Mouse (Mus musculus) kidney, adult 11 months (tissue): ENCODE results near the gene Srgap1.

Source experiments
- DNase-seq: peaks from one replicate; pipeline ENCODE4 v3.0.0; 2022

Gene Srgap1

GRCm38 (mm10) chr10:121873063-121873489 lies 174.0 kb downstream of the Srgap1 start:
- DNase-seq, result peak; percentile 13

DNA sequence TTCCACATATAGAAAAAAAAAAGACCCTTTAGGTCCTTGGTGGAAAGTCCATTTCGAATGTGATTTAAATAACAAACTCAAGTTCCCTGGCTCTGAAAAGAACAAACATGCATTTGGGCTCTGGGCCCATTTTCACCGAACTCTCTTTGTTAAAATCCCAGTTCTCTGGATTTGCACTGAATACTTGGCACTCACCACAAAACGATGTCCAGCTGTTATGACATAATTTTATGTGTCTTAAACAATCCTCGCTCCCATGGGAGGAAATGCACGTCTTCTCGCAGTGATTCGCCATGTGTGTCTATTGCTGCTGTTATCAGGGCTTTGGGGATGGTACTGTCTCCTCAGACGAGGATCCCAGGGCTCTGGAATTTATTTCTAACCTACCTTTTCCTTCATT lies 177.2 kb downstream of the Srgap1 start:
- DNase-seq, result no peak

GRCm38 (mm10) chr10:121868255-121868654 lies 178.9 kb downstream of the Srgap1 start:
- no peak for DNase-seq

DNA sequence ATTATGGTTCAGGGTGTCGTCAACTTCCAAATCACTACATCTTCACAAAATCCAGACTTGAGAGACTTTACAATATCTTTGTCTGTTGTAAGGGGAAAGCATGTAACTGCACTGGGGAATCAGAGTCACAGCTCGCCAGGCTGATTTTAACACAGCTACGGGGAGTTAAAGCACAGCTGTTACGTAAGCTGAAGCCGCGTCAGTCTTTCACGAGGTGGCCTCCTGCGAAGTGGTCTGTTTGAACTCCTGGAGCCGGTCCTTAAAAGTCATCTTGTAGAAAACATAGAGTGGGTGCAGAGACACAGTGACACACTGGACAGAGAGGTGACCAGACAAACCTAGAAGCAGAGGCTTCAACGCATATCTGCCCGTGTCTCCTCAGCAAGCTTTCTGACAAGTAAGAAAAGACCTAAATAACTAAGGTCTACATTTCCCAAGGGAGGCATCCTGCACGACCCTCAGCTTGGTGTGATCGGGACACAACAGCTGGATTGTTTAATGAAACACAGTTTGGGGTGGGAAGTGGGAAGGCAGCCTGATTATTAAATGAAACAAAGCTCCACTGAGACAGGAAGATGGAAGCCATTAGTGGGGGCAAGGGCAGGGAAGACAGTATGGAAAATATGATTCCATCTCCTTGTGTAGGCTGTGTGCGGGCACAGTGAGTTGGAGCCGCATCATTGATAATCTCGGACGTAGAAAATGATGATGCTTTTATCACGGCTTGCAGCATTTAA lies 181.4 kb downstream of the Srgap1 start:
- DNase-seq, result no peak

DNA sequence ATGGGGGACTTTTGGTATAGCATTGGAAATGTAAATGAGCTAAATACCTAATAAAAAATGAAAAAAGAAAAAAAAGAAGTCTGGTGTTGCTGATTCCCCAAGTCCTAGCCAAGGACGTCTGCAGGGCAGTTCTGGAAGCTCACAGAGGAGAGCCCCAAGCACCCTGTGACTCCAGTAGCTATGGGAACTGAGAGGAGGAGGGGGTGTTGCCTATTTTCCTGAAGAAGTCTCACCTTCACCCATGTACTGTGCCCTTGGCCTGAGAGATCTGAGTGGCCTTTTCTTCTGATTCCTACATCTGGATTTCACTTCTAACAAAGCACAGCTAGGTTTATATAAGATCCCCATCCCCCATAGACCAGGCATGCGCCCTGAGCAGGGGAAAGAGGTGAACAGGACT lies 186.2 kb downstream of the Srgap1 start:
- no peak for DNase-seq

GRCm38 (mm10) chr10:121859803-121860571 lies 187.1 kb downstream of the Srgap1 start:
- peak; percentile 43 for DNase-seq

GRCm38 (mm10) chr10:121858911-121859310 lies 188.2 kb downstream of the Srgap1 start:
- DNase-seq, result no peak

GRCm38 (mm10) chr10:121858086-121858485 lies 189.0 kb downstream of the Srgap1 start:
- no peak for DNase-seq

GRCm38 (mm10) chr10:121855863-121856446 lies 191.2 kb downstream of the Srgap1 start:
- DNase-seq, result no peak

GRCm38 (mm10) chr10:121853385-121853808 lies 193.7 kb downstream of the Srgap1 start:
- no peak for DNase-seq

GRCm38 (mm10) chr10:121849496-121849895 lies 197.6 kb downstream of the Srgap1 start:
- DNase-seq, result no peak

- no peak for DNase-seq
Measured at GRCm38 (mm10) chr10:121845677-121846076, 201.4 kb downstream of the Srgap1 start.

DNA sequence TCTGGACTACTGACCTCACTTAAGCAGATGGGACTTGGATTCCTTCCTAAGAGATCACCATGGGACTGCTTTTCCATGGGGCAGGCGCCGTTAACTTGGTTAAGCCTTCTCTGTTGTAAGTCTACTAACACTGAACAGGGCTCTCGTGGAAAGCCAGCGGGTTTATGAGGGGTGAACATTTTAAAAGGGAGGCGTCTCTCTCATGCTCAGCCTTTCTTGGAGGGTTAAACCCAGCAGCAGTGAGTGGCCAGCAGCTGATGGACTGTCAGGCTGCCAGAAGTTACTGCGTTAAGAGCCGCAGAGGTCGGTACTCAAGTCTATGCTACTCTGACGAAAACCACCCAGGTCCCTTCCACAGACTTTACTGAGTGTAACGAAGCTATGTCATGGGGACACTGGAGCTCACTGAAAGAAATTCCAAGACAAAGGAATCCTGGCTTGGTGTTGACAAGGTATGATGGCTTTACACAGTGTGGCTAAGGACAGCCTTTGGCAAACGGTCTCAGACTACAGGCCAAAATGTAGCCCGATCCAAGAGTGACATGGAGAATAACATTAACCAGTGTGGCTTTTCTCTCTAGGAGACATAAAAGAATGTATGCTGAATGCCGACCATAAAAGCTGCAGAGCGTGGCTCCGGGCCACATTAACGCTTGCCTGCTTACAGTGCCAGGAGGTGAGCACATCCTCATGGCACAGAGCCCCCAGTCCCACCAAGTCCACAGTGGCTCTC lies 209.8 kb downstream of the Srgap1 start:
- peak; percentile 8 for DNase-seq

DNA sequence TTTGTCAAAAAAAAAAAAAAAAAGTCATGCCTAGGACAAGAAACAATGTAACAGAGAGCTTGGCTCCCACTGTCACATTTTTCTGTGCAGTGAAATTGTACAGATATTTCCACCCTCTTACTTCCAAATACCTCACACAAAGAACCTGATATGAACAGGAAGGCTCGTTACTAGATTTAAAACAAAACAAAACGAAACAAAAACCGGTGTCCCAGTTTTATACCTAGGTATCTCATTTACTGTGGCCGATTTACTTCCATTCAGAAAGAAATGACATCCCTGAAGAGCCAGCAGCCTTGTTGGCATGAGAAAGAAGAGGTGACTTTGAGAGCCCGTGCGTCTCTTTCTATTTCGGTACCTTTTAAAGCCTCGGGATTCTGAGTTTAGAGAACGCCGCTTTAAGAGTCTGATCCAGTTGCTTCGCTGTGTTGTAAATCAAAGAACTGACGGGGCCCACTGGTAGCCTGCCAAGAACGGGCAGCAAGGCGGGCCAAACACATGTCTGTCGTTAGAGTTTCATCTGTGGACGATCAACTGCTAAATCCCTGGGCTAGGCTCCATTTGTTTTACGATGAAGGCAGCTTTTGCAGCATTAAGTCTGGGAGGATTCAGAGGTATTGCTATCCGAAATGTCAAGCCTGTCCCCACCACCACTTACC lies 210.5 kb downstream of the Srgap1 start:
- DNase-seq, result peak; percentile 47

- no peak for DNase-seq
Measured at GRCm38 (mm10) chr10:121833443-121833842, 213.7 kb downstream of the Srgap1 start.

DNA sequence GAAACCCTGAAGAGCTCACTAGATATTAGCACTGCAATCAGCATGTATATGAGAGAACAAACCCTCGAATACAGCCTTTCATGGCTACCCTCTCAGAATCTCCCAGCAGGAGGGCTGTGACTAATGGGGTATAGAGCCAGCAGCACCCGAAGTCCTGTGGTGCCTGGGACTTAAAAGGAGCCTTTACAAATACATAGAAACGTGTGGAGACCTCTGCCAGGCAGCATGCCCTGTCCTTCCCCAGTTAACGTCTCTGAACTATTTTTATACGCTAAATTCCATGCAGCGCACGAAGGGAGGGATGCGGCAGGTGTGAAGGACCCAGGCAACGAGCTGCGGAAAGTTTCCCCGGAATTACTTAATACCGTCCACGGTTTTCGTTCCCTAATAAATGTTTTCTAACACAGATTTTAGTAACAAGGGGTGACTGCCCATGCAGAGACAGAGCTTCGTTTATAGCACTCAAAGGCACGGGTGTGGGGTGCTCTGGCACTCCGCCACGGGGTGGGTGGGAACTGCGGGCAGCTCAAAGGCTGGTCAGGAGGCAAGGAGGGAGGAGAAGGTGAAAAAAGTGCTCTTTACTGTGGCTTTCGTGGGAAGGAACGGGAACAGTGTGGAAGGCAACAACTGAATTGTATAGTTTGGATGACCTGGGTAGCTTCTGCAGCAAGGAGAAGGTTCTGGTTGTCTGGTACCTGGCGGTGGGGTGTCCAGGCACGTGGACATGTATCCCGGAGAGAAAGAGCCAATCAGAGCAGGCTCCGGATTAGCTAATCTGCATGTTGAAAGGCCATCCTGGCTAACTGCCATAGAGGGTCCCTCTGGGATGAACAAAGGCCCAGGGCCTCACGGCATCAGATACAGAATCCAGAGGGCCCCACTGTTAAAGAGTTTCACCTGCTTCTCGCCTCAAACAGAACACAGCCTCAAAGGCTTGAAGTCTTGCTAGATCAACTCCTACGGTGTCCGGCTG lies 216.5 kb downstream of the Srgap1 start:
- DNase-seq, result no peak

DNA sequence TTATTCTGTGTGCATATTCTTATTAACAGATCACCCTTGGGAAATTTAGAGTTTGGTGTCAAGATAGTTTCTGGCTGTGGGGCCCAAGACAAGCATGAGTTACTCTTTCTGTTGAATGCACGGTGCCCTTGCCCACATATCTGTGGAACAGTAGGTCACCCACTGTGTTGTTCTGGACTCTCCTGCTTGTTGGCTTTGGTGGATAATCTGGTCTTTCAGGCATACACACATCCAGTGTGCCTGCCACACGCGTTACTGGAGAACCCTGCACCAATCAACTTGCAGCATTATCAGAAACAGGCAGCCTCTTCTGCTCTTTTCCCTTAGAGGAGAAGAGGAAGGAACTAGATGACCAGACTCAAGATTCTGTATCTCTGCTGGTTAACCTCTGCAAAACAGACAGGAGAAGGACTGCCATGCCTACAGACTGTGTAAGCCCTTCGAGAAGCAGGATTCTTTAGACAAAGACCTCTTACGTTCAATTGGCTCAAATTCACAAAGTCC lies 217.3 kb downstream of the Srgap1 start:
- DNase-seq, result no peak

DNA sequence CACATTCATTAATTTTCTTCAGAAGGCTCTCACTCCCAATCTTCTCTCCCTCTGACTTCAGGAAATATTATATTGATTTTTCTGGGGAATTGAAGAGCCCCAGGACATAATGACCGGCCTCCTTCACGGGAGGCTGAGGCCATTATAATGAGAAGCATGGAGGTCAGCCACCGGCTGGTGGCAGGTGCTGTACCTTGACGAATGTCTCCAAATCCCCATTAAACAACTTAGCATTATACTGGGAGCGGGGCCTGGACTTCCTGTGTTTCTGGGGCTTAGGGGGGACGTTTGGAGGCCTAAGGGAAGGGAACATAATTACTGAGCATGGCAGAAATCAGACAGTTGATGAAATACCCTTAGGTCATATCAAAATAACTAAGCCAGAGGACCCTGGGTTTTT lies 218.1 kb downstream of the Srgap1 start:
- no peak for DNase-seq

DNA sequence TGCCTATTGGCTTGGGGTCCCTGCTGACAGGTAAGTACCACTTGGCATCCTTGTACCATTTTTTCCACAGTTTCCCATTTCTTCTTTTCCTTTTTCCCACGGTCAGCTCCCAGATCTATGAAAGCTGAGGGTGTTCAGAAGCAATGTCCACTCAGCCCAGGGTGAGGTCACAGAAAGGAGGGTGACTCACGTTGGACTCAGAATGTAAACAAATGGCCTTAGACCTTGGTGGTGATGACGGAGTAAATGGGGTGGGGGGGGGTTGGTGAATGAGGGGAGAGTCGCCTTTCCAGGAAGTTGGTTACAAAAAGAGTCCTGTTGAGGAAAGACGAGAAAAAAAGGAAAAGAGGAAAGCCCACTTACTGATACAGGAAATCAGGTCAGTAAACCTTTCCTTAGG lies 224.4 kb downstream of the Srgap1 start:
- DNase-seq, result no peak

DNA sequence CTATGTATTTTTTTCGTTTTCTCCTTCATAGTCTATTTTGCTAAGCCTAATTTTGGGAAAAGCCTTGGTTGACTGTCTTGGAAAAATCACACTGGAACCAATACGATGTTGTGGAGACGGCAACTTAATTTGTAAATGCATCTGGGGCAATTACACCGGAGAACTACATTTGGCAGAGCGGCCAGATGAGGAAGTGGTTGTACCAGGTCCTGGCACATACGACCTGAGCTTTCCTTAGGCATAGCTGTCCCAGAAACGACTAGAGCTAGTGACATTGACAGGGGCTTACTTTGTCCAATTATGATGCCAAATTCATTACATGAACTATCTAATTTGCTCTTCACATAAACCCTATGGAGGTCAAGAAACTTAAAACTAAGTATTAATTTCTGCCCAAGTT lies 226.3 kb downstream of the Srgap1 start:
- no peak for DNase-seq

GRCm38 (mm10) chr10:121817983-121818382 lies 229.1 kb downstream of the Srgap1 start:
- no peak for DNase-seq
